Mouse (Mus musculus): ENCODE data around the gene Prss44.

Gene Prss44

GRCm38 (mm10) chr9:110834411-110834810 is 20.6 kb downstream of the Prss44 start, which contains the start of gene Prss45:
TSS of gene Prss45 (plus strand) at chr9:110834588.
- peak; percentile 10 for DNase-seq

GRCm38 (mm10) chr9:110834961-110835360 is 21.2 kb downstream of the Prss44 start:
- DNase-seq: no peak

- DNase-seq: no peak
Measured at GRCm38 (mm10) chr9:110836112-110836511, 22.3 kb downstream of the Prss44 start.

GRCm38 (mm10) chr9:110840905-110841304 is 27.1 kb downstream of the Prss44 start:
- DNase-seq: no peak

GRCm38 (mm10) chr9:110841438-110841837 is 27.6 kb downstream of the Prss44 start:
- DNase-seq: no peak

GRCm38 (mm10) chr9:110844206-110844605 is 30.4 kb downstream of the Prss44 start, which contains the start of gene Prss46:
TSS of gene Prss46 (plus strand) at chr9:110844506.
- DNase-seq: no peak

GRCm38 (mm10) chr9:110849162-110849561 is 35.4 kb downstream of the Prss44 start:
- no peak for DNase-seq

GRCm38 (mm10) chr9:110855903-110856302 is 42.1 kb downstream of the Prss44 start:
- DNase-seq: no peak

GRCm38 (mm10) chr9:110856920-110857319 is 43.1 kb downstream of the Prss44 start:
- DNase-seq: no peak

GRCm38 (mm10) chr9:110857781-110858472 is 44.1 kb downstream of the Prss44 start, which contains the start of gene Prss50:
TSS of gene Prss50 (plus strand) at chr9:110857967.
- DNase-seq: peak; percentile 60

- DNase-seq: no peak
Measured at GRCm38 (mm10) chr9:110858523-110858922, 44.7 kb downstream of the Prss44 start.

- DNase-seq: no peak
Measured at GRCm38 (mm10) chr9:110858967-110859596, 45.3 kb downstream of the Prss44 start.

- DNase-seq: peak; percentile 63
Measured at GRCm38 (mm10) chr9:110871030-110871429, 57.2 kb downstream of the Prss44 start.
